Mouse (Mus musculus): Measurements from ENCODE around the gene Pdcd1. TPM values are rescaled to one million over a fixed set of nuclear protein-coding genes. Genes with fewer than 3 reads are reported as not detected.
"Not testable (repeated sequence)": the region's sequence is repeated elsewhere in the genome, so short reads cannot be mapped to it uniquely, and the experiment has no call there.

Pdcd1 gene
- total RNA-seq, 2 experiments from 2014 or later: not detected

DNA sequence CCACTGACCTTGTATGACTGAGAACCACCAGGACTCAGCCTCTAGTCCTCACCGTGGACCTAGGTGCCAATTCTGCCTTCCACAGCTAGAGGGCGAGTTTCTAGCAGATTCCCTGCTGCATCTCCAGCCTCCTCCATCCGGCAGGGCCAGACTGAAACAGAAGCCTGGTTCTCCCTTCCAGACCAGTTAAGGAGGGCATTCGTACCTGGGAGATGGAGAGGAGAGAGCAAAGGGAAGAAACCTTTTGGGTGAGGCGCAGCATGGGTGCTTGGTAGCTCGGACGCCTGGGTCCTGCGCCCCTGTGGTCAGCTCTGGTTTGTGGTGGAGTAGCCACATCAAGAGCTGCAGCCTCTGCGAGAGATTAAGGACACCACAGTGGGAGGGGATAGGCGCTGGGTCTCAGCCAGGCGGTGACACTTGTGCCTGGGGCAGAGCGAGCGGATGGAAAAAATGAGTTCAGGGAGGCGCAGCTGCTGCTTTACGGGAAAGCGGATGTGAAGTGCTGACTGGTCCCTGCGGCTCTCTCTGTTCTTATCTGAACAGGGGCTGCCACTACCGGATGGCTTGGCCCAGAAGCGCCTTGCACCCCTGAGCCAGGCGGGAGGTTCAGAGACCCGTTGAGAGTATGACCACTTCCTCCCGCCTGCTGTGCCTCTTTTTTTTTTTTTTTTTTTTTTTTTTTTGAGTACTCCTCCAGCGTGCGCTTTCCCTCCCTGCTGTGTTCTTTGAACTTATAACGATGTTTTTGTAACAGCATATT is 17.2 kb downstream of the Pdcd1 start:
- intact Hi-C loops (cut with DNase I; ENCODE audit: low total_unique reads): loop anchor here (5.0 kb wide), 1 partner anchor 42 kb away; no protein-coding TSS in a partner anchor
- DNase-seq: peak; percentile 90

DNA sequence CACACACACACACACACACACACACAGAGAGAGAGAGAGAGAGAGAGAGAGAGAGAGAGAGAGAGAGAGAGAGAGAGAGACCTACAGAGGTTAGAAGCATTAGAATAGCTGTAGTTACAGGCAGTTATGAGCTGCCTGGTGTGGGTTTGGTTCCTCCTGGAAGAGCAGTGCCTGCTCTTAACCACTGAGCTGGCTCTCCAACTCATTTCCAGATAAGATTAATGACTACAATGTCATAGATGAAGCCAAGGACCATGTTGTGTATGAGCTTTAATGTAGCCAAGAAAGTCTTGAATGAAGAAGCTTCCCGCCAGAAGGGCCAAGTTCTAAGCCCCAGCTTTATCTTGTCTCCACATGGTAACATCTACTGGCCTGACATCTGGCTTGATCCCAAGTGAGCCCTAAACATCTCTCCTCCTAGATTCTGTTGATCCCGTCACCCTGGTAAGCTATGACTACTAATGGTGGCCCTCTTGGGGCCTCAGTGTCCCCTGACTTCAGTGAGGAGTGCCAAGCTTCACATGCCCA is 19.2 kb downstream of the Pdcd1 start:
- no peak for DNase-seq
- intact Hi-C loops (cut with DNase I; ENCODE audit: low total_unique reads): no loop called here

DNA sequence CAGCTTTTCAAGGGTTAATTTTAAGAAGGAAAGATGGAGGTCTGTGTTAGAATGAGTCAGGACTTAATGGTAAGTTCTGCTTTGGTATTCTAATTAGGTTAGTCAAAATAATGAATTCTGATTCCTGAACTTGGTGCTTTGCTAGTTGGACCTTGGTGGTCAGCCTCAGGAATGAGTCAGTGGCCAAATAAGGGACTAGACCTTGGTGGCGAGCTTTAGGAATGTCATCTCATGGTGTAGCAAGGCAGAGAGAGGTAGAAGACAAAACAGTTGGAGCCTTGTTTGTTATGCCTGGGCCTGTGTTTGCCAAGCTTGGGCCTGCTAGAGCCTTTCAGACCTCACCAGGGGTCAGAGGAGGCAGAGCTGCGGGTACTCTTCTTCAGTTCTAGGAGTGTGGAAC is 23.6 kb downstream of the Pdcd1 start:
- no peak for DNase-seq
- intact Hi-C loops (cut with DNase I; ENCODE audit: low total_unique reads): no loop called here

DNA sequence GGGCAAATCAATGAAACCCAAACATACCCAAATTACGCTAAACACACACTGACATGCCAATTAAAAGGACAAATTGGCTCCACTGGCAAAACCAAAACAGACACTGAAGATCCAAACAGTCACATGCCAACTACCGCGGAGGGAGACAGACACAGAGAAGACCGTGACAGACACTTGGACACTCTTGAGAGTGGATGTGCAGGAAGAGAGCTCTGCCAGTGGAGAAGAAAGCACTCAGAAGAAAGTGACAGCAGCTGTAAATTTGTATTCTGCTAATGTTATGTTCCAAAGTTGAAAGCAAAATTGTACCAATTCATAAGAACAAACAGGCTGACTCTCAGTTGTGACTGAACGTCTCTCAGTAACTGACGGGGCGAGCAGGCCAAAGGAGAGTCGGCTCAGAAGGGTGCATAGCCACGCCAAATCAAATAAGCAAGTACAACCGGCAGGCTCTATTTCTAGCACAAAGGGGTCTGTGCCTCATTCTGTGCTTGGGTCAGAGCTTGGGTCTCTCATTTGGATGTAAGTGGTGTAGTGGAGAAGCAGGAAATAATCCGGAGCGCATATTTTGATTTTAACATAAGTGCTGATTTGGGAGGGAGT is 24.7 kb downstream of the Pdcd1 start:
- intact Hi-C loops (cut with DNase I; ENCODE audit: low total_unique reads): no loop called here
- no peak for DNase-seq

DNA sequence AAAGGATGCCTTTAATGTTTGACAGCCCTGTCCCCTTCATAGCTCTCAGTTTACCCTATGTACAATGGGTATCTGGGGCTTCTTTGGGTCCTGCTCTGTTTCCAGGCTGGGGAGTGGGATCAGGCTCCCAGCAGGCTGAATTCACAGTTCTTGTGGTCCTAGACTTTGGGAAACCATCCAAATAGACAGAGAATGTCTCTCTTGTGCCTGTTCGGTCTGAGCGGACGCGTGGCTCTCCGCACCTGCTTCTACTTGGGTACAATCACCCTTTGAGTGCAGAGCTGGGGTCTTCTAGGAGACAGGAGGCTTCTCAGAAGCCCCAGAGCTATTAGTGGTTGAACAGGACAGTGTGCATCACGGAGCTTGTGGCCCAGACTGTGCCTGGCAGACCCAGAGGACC is 32.2 kb downstream of the Pdcd1 start, which contains the start of gene Neu4:
Gene Neu4, plus strand, starts transcription at position 301 of the 400 bp plus-strand sequence.
- DNase-seq: no peak
- intact Hi-C loops (cut with DNase I; ENCODE audit: low total_unique reads): no loop called here

DNA sequence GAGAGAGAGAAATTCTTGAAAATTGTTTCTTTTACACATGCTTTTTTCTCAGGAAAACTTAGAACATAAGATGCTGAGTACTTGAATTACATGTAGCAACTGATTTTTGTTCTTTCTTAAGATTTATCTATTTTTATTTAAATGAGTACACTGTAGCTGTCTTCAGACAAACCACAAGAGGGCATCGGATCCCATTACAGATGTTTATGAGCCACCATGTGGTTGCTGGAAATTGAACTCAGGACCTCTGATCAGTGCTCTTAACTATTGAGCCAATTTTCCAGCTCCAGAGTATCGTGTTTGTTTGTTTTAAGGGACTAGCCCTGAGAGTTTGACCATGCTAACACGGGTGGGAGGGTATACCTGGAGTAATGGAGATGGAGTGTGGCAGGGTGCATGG is 40.7 kb downstream of the Pdcd1 start:
- intact Hi-C loops (cut with DNase I; ENCODE audit: low total_unique reads): no loop called here
- no peak for DNase-seq

DNA sequence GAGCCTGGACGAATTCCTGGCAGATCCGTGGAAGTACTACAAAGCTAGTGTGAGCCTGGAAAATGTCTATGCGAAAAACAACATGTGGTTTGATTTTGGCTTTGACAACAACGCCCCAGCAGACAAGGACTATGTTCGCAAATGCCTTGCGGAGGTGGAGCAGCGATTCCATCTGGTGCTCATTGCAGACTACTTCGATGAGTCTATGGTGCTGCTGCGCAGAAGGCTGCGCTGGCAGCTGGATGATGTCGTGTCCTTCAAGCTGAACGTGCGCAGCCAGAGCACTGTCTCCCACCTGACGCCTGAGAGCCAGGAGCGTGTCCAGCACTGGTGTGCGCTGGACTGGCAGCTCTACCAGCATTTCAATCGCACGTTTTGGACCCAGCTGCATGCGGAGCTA is 43.5 kb downstream of the Pdcd1 start:
- intact Hi-C loops (cut with DNase I; ENCODE audit: low total_unique reads); DNase-seq: not testable (repeated sequence)

DNA sequence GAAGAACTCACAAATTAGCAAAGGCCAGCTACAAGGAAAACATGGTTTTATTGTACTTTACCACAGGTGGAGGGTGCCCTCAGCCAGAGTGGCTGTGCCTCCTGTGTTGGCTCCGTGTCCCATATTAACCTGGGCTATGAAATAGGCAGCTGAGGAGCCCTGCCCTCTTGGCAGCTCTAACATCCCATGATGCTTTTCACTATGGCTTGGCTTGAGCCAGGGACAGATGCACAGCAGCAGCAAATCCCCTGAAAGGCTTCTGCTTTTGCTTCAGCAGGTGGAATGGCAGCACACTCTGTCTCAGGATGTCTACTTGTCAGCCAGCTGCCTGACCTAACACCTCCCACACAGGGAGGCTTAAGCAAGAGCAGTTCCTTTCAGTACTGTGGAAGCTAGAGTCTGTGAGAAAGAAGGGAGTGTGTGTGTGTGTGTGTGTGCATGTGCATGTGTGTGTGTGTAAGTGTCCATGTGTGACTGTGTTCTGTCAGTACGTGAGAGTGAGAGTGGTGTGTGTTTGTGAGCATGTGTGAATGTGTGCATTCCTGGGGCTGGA is 46.3 kb downstream of the Pdcd1 start:
- DNase-seq; intact Hi-C loops (cut with DNase I; ENCODE audit: low total_unique reads): not testable (repeated sequence)

DNA sequence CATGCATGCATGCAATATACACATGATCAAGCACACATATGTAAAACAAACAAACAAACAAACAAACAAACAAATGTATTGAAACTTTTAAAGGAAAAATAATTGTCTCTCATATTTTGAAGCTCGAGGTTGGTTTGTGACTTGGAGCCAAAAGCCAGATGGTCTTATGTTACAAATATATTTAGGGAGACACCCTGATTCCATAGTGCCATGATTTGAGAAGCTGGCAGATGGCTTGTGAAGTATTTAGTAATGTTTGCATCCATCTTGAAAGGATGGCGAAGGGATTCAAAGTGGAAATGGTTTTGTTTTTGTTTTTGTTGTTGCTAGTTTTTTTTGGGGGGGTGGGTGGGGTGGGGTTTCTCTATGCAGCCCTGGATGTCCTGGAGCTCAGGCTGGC is 51.3 kb downstream of the Pdcd1 start:
- intact Hi-C loops (cut with DNase I; ENCODE audit: low total_unique reads): no loop called here
- DNase-seq: no peak

DNA sequence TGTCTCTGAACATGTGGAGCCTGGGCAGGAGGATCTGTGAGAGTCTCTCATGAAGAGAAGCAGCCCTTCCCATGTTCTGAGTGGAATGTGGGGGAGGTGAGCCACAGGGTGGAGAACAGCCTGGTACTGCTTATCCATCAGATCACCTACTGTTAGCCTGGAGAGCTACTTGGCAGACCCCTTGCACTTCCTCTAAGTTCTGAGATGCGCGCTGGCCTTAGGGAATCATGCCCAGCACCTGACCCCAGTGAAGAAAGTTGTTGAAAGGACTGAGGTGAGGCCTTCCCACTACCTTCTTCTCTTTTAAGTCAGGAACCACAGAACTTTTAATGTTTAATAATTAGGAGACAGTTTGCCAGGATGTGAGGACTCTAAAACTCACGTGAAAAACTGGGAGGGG is 60.9 kb downstream of the Pdcd1 start:
- intact Hi-C loops (cut with DNase I; ENCODE audit: low total_unique reads); DNase-seq: not testable (repeated sequence)

DNA sequence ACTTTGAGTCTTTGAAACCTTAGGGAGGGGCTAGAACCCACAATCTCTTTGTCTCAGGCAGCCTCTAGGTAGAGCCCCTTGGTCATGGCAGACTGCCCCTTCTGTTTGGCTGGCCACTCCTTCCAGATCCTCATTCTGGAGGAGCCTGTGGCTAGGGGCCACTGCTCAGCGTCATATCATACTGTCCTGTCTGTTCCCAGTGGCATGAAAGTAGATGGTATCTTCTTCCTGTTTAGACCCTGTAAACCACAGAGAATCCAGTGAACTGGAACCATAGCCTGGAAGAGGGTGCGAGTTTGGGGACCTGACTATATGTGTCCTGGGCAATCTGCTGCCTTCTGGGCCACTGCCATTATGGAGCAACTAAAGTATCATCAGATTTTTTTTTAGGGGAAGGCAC is 61.3 kb downstream of the Pdcd1 start:
- intact Hi-C loops (cut with DNase I; ENCODE audit: low total_unique reads); DNase-seq: not testable (repeated sequence)

DNA sequence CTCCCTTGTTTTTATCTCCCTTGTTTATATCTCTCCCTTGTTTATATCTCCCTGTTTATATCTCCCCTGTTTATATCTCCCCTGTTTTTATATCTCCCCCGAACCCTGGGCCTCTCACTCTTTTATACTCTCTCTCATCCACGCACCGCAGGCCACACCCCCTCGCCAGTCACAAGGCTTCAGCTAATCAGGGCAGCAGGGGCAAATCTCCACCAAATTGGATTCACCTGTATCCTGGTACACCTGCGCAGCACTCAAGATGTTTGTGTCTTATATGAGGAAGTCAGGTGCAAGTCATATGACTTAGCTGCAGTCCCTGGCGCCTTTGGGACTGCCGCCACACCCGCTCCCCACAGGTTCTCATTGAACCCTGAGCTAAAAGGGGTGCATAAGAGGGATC is 62.1 kb downstream of the Pdcd1 start, which contains the start of gene Gal3st2c:
Gene Gal3st2c, plus strand, starts transcription at position 301 of the 400 bp plus-strand sequence.
- intact Hi-C loops (cut with DNase I; ENCODE audit: low total_unique reads); DNase-seq: not testable (repeated sequence)

DNA sequence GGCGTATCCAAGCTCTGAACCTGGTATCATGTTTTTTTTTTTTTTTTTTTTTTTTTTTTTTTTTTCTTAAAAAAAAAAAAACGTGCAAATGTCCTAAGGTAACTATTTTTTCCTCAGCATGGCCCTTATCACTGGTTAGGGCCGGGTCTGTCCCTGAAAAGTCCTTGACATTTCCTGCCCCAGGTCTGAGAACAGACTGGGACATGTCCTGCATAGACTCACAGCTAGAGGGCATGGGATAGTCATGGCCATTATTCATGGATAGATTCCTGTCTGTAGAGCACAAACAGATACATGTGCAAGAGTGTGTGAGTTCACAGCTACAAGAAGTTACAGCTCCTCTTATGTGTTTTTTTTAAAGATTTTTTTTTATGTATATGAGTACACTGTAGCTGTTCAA is 63.6 kb downstream of the Pdcd1 start:
- DNase-seq: no peak
- intact Hi-C loops (cut with DNase I; ENCODE audit: low total_unique reads): no loop called here

Other genes with a start within 250 kb of the Pdcd1 start
- 1 to 10 TPM; 2.9 to 3.7 TPM for gene Ing5, start 248.6 kb downstream of the Pdcd1 start, total RNA-seq (2021)
- 10 to 100 TPM; 24.8 to 25.8 TPM for gene D2hgdh, start 227.6 kb downstream of the Pdcd1 start, total RNA-seq (2021)
- not detected for gene Gal3st2, start 191.2 kb downstream of the Pdcd1 start, total RNA-seq (2021)
- gene Gal3st2b, start 134.2 kb downstream of the Pdcd1 start, total RNA-seq (2021): not detected
- gene Gal3st2c, start 62.0 kb downstream of the Pdcd1 start, total RNA-seq (2021): under 1 TPM; 0.02 to 0.04 TPM
- not detected for gene Neu4, start 32.1 kb downstream of the Pdcd1 start, total RNA-seq (2021)

Measured in gastrocnemius, postnatal 14 days (tissue).